Mouse (Mus musculus): ENCODE results near the gene Dapk3.

The Dapk3 gene

DNA sequence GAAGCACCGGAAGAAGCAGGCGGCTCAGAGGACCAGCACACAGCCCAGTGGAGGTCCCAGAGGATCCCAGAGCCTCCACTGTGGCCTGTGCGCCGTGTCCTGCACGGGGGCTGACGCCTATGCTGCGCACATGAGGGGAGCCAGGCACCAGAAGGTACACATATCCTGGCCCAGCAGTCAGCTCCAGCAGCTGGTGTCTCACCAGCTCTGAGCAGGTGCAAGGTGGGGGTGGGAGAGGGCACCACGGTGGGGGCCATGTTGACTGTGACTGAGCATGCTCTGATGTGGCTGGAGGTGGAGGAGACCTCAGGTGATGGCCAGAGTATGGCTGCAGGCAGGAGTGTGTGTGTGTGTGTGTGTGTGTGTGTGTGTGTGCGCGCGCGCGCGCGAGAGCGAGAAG is 59.2 kb downstream of the Dapk3 start:
- DNase-seq (ENCODE audit: low spot score): no peak
